Mouse (Mus musculus) cerebellum, adult 2 months (tissue): ENCODE data around the gene Dpp6.

ENCODE experiments used
- CTCF ChIP-seq: fragments of 200-500 bp; IDR thresholded peaks from 2 replicates; pipeline ENCODE4 v1.5.1; 2011; ENCODE audit warnings: low read depth, mild to moderate bottlenecking, control low read depth, low read length, moderate library complexity, borderline replicate concordance; ENCODE audit not compliant: insufficient read depth
- POLR2A ChIP-seq: fragments of 200-500 bp; IDR thresholded peaks from 2 replicates; pipeline ENCODE4 v1.6.1; 2011; ENCODE audit warnings: low read length, control low read depth, borderline replicate concordance; ENCODE audit not compliant: insufficient read depth

DNA sequence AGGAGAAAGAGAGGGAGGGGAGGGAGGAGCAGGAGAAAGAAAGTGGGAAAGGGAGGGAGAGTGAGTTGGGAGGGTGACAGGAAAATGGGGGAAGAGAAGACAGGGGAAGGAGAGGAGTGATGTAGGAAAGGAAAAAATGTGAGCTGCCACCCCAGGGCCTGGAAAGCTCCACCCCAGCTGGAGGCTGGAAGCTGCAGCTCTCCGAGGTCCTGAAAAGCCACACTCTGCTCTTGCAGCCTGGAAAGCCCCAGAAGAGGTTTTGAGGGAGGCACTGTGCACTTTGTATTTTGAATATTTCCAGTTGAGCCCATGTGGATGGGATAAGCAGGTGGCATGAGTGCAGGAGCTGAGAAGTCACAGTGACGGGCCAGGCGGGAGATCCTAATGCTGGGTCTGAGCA is 77.3 kb downstream of the Dpp6 start:
- TF ChIP-seq CTCF (no peak), POLR2A (no peak)
